Mouse (Mus musculus) testis, adult 2 months (tissue): ENCODE results near the gene Nelfb. TPM values are rescaled to one million over a fixed set of nuclear protein-coding genes. Genes with fewer than 3 reads are reported as not detected.

ENCODE experiments used
- H3K27ac ChIP-seq: fragments of 200-500 bp; 2 replicates; pipeline ENCODE4 v1.5.1; 2012; ENCODE audit warnings: low read depth, low read length; ENCODE audit not compliant: control insufficient read depth, insufficient read depth
- H3K27me3 ChIP-seq: fragments of 200-500 bp; 2 replicates; pipeline ENCODE4 v1.6.1; 2012; ENCODE audit warnings: mild to moderate bottlenecking, low read length, moderate library complexity; ENCODE audit not compliant: control insufficient read depth, insufficient read depth
- H3K36me3 ChIP-seq: fragments of 200-500 bp; 2 replicates; pipeline ENCODE4 v1.6.1; 2012; ENCODE audit warnings: mild to moderate bottlenecking, low read length; ENCODE audit not compliant: control insufficient read depth, insufficient read depth
- H3K4me1 ChIP-seq: fragments of 200-500 bp; 2 replicates; pipeline ENCODE4 v1.6.1; 2012; ENCODE audit warnings: low read length; ENCODE audit not compliant: control insufficient read depth, insufficient read depth
- H3K4me3 ChIP-seq: fragments of 200-500 bp; 2 replicates; pipeline ENCODE4 v1.5.1; 2012; ENCODE audit warnings: low read depth, mild to moderate bottlenecking, low read length, moderate library complexity, mixed read lengths; ENCODE audit not compliant: control insufficient read depth
- CTCF ChIP-seq: fragments of 200-500 bp; IDR thresholded peaks from 2 replicates; pipeline ENCODE4 v1.5.1; 2012; ENCODE audit warnings: low read depth, mild to moderate bottlenecking, inconsistent platforms, low read length, moderate library complexity; ENCODE audit not compliant: control insufficient read depth, insufficient read depth, insufficient replicate concordance
- POLR2A ChIP-seq: fragments of 200-500 bp; IDR thresholded peaks from 2 replicates; pipeline ENCODE4 v1.6.1; 2012; ENCODE audit warnings: low read depth, mild to moderate bottlenecking, inconsistent platforms, low read length, moderate library complexity; ENCODE audit not compliant: control insufficient read depth
- polyA plus RNA-seq: library from polyadenylated mRNA; depleted of rRNA; stranded (reverse); fragments of >200 nt; gene quantifications from 2 replicates; pipeline ENCODE4 v1.2.3, GENCODE M21; 2012; rRNA removed

The Nelfb gene
- polyA plus RNA-seq, 1 experiment: 24.9 TPM

- no peak overlapping the region for H3K4me3 ChIP-seq
- no peak overlapping the region for H3K27ac ChIP-seq
- H3K4me1 ChIP-seq: peaks cover 21% of the 10 kb centered on the region
Observed at GRCm38 (mm10) chr2:25168665-25168978, 42.7 kb downstream of the Nelfb start.

GRCm38 (mm10) chr2:25167919-25168664, 43.2 kb downstream of the Nelfb start:
- peak overlapping the region; percentile 69 for H3K4me3 ChIP-seq
- TF ChIP-seq POLR2A (no peak), CTCF (no peak)
- no peaks in the 10 kb centered on the region for H3K36me3 ChIP-seq
- no peaks in the 10 kb centered on the region for H3K27me3 ChIP-seq
- peaks cover 21% of the 10 kb centered on the region for H3K4me1 ChIP-seq
- H3K27ac ChIP-seq: no peak overlapping the region; the same call in 1 of the 2 replicates

More at GRCm38 (mm10) chr2:25168665-25168978, 42.7 kb downstream of the Nelfb start:
- no peaks in the 10 kb centered on the region for H3K27me3 ChIP-seq
- no peak for TF ChIP-seq POLR2A
- no peak for TF ChIP-seq CTCF
- H3K36me3 ChIP-seq: no peaks in the 10 kb centered on the region

- TF ChIP-seq CTCF (no peak), POLR2A (no peak)
- Histone ChIP-seq H3K4me3 (peak overlapping the region; percentile 69), H3K36me3 (no peaks in the 10 kb centered on the region), H3K27ac (no peak overlapping the region), H3K4me1 (peaks cover 21% of the 10 kb centered on the region), H3K27me3 (no peaks in the 10 kb centered on the region)
Observed at GRCm38 (mm10) chr2:25167481-25167880, 43.8 kb downstream of the Nelfb start.

- Histone ChIP-seq H3K4me3 (no peak overlapping the region), H3K27me3 (no peaks in the 10 kb centered on the region), H3K27ac (no peak overlapping the region), H3K36me3 (no peaks in the 10 kb centered on the region), H3K4me1 (no peaks in the 10 kb centered on the region)
- TF ChIP-seq CTCF (no peak), POLR2A (no peak)
Observed at GRCm38 (mm10) chr2:25157655-25158054, 53.6 kb downstream of the Nelfb start.

- Histone ChIP-seq H3K4me3 (no peak overlapping the region), H3K27me3 (no peaks in the 10 kb centered on the region), H3K36me3 (no peaks in the 10 kb centered on the region), H3K27ac (no peak overlapping the region), H3K4me1 (no peaks in the 10 kb centered on the region)
- no peak for TF ChIP-seq POLR2A
- TF ChIP-seq CTCF: no peak
Observed at GRCm38 (mm10) chr2:25156990-25157389, 54.3 kb downstream of the Nelfb start.

GRCm38 (mm10) chr2:25156177-25156576, 55.1 kb downstream of the Nelfb start:
- H3K4me1 ChIP-seq: no peaks in the 10 kb centered on the region
- H3K4me3 ChIP-seq: no peak overlapping the region
- H3K36me3 ChIP-seq: no peaks in the 10 kb centered on the region
- no peak for TF ChIP-seq CTCF
- no peak for TF ChIP-seq POLR2A
- H3K27ac ChIP-seq: no peak overlapping the region
- no peaks in the 10 kb centered on the region for H3K27me3 ChIP-seq

GRCm38 (mm10) chr2:25151280-25151956, 59.9 kb downstream of the Nelfb start:
- Histone ChIP-seq H3K4me1 (no peaks in the 10 kb centered on the region), H3K36me3 (no peaks in the 10 kb centered on the region), H3K4me3 (no peak overlapping the region), H3K27me3 (no peaks in the 10 kb centered on the region), H3K27ac (no peak overlapping the region)
- TF ChIP-seq CTCF: no peak

Other genes starting within 250 kb of the Nelfb start
- gene Dph7, start 249.1 kb downstream of the Nelfb start, polyA plus RNA-seq: 10.6 and 11.7 TPM in 2 replicates
- 41.0 and 45.1 TPM in 2 replicates for gene Mrpl41, start 236.4 kb downstream of the Nelfb start, polyA plus RNA-seq
- 50.8 and 58.7 TPM in 2 replicates for gene Pnpla7, start 235.5 kb downstream of the Nelfb start, polyA plus RNA-seq
- gene Nsmf, start 157.1 kb downstream of the Nelfb start, polyA plus RNA-seq: 69.1 and 78.2 TPM in 2 replicates
- gene Entpd8, start 131.2 kb downstream of the Nelfb start, polyA plus RNA-seq: 0.48 TPM in 2 replicates
- 0.14 and 0.25 TPM in 2 replicates for gene Noxa1, start 116.3 kb downstream of the Nelfb start, polyA plus RNA-seq
- 3.8 and 4.0 TPM in 2 replicates for gene Nrarp, start 30.7 kb downstream of the Nelfb start, polyA plus RNA-seq
- 0.98 and 1.3 TPM in 2 replicates for gene Tor4a, start 14.6 kb downstream of the Nelfb start, polyA plus RNA-seq
- gene Stpg3, start 3.1 kb upstream of the Nelfb start, polyA plus RNA-seq: 244 and 247 TPM in 2 replicates
- gene Fam166a, start 7.3 kb upstream of the Nelfb start, polyA plus RNA-seq: 552 and 576 TPM in 2 replicates
- gene Tubb4b, start 13.2 kb upstream of the Nelfb start, polyA plus RNA-seq: 2,564 and 2,638 TPM in 2 replicates
- 0.48 and 0.55 TPM in 2 replicates for gene Slc34a3, start 22.9 kb upstream of the Nelfb start, polyA plus RNA-seq
- gene Rnf224, start 25.3 kb upstream of the Nelfb start, polyA plus RNA-seq: 0.05 TPM in 1 of 2 replicates, not detected in the other
- 7.4 and 8.1 TPM in 2 replicates for gene Rnf208, start 30.8 kb upstream of the Nelfb start, polyA plus RNA-seq
- 0.12 and 0.31 TPM in 2 replicates for gene Cysrt1, start 31.0 kb upstream of the Nelfb start, polyA plus RNA-seq
- 7.0 and 7.9 TPM in 2 replicates for gene AL732309.1, start 35.4 kb upstream of the Nelfb start, polyA plus RNA-seq
- 63.3 and 69.3 TPM in 2 replicates for gene Tmem203, start 44.0 kb upstream of the Nelfb start, polyA plus RNA-seq
- gene Tprn, start 51.1 kb upstream of the Nelfb start, polyA plus RNA-seq: 357 and 363 TPM in 2 replicates
- 54.9 and 64.2 TPM in 2 replicates for gene Ssna1, start 60.9 kb upstream of the Nelfb start, polyA plus RNA-seq
- gene Anapc2, start 61.0 kb upstream of the Nelfb start, polyA plus RNA-seq: 29.3 and 32.3 TPM in 2 replicates
- gene Tmem210, start 76.7 kb upstream of the Nelfb start, polyA plus RNA-seq: 830 and 870 TPM in 2 replicates
- 3.5 and 4.3 TPM in 2 replicates for gene Lrrc26, start 78.4 kb upstream of the Nelfb start, polyA plus RNA-seq
- gene Grin1, start 107.7 kb upstream of the Nelfb start, polyA plus RNA-seq: 0.38 and 0.75 TPM in 2 replicates
- 25.4 and 29.3 TPM in 2 replicates for gene Man1b1, start 120.8 kb upstream of the Nelfb start, polyA plus RNA-seq
- gene Dpp7, start 144.9 kb upstream of the Nelfb start, polyA plus RNA-seq: 4.0 and 5.0 TPM in 2 replicates
- gene Uap1l1, start 154.2 kb upstream of the Nelfb start, polyA plus RNA-seq: 1.7 and 2.2 TPM in 2 replicates
- gene Sapcd2, start 160.8 kb upstream of the Nelfb start, polyA plus RNA-seq: 1.1 and 1.3 TPM in 2 replicates
- 6.2 and 6.5 TPM in 2 replicates for gene Entpd2, start 184.4 kb upstream of the Nelfb start, polyA plus RNA-seq
- gene Npdc1, start 187.9 kb upstream of the Nelfb start, polyA plus RNA-seq: 13.6 and 15.9 TPM in 2 replicates
- gene Fut7, start 211.8 kb upstream of the Nelfb start, polyA plus RNA-seq: 0.10 TPM in 1 of 2 replicates, not detected in the other
- 17.3 and 18.3 TPM in 2 replicates for gene Abca2, start 217.2 kb upstream of the Nelfb start, polyA plus RNA-seq
- 0.78 and 11.8 TPM in 2 replicates for gene Clic3, start 245.3 kb upstream of the Nelfb start, polyA plus RNA-seq
- 34.3 and 35.8 TPM in 2 replicates for gene Paxx, start 249.6 kb upstream of the Nelfb start, polyA plus RNA-seq